Mouse (Mus musculus) adrenal gland, adult 2 months (tissue): ENCODE measurements at regions not wholly inside any gene's neighbourhood (a gene's known extent, or its start where the extent isn't known, plus 50 kb on each side); places are given as distances from the start of the nearest gene placed in this dataset.
A peak's percentile ranks its signal among the peaks of the same experiment; 100 is the strongest.
"Not testable (repeated sequence)": the region's sequence is repeated elsewhere in the genome, so short reads cannot be mapped to it uniquely, and the experiment has no call there.

Experiments
- DNase-seq: peaks from one replicate; pipeline ENCODE4 v3.0.0; 2021

DNA sequence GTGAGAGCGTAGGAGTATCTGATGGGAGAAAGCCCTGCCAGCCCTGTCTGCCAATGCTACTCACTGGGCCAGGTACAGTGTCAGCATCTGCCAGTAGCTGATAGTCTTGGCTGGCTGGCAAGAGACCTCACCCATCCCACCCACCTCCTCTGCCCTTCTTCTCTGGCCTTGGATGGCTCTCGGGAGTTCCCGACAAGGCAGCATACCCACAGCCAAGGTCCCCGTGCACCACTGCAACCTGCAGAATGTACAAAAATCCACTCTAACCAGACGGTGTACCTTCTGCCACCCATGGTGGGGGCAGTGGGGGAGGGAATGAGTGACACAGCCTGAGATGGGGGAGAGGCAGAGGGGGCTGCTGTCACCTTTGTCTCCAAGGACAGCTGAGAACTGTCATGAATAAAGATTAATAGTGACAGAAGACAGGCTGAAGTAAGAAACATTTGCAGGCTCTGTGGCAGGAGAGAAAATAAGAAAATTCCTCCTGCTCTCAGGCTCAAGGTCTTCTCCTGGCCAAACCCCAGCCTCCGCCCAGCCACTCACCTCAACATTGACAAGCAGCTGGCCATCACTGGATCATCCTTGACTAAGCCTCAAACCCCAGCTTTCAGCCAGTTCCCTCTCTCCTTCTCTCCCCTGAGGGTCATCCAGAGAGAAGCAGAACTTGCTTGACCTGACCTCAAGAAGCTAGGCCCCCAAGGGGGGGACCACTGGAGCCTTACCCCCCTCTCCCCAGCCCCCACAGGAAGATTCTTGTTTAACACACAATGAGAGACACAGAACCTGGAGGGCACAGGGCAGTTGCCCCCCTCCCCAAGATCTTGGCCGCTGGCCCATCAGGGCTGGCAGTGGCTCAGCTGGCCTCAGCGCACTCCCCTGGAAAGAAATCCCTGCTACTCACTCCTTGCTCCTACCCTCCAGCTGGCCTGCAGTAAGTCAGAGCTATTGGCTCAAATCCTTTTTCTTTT, 73.7 kb downstream of the Cpn2 start:
- DNase-seq: peak; percentile 77

- no peak for DNase-seq
These were observed 72.5 kb downstream of the Cpn2 start for GRCm38 (mm10) chr16:30194836-30195235.

DNA sequence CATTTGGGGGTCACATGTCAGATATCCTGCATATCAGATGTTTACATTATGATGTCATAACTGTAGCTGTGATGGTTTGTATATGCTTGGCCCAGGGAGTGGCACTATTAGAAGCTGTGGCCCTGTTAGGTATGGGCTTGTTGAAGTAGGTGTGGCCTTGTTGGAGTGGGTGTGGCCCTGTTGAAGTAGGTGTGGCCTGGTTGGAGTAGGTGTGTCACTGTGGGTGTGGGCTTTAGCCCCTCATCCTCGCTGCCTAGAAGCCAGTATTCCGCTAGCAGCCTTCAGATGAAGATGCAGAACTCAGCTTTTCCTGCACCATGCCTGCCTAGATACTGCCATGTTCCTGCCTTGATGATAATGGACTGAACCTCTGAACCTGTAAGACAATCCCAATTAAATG, 71.4 kb downstream of the Cpn2 start:
- not testable (repeated sequence) for DNase-seq

DNA sequence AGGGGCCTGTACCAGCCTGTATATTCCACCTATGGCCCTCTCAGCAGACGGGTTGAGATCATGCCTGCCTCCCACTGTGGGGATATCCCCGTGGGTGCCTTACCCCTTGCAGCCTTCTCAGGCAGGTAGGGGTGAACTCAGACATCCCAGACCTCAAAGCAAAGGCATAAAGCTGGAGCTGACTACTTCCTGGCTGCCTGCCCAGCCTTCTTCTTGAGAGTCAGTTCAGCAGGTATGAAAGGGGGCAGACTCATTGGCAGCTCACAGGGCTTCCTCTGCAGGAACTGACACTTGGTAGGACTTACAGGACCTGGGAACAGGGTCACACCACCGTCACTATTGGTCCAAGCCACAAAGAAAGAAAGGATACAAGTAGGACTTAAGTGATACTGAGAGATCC, 69.9 kb downstream of the Cpn2 start:
- no peak for DNase-seq

DNA sequence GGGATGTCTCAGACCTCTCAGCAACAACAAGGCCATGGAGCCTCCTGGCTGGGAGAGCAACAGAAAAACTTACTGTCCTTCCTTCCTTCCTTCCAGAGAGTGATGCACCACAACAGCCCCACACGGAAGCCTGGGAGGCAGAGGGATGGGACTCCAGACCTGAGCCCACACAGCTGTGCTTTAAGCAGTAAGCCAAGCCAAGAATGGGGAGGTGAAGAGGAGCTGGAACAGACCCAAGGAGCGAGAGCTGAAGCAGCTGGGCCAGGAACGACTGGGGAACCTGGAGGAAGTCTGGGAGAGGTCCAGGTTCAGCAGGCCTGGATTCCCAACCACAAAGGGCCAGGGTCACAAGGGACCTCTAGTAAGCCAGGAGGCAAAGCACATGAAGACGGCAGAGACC, 67.5 kb downstream of the Cpn2 start:
- no peak for DNase-seq

DNA sequence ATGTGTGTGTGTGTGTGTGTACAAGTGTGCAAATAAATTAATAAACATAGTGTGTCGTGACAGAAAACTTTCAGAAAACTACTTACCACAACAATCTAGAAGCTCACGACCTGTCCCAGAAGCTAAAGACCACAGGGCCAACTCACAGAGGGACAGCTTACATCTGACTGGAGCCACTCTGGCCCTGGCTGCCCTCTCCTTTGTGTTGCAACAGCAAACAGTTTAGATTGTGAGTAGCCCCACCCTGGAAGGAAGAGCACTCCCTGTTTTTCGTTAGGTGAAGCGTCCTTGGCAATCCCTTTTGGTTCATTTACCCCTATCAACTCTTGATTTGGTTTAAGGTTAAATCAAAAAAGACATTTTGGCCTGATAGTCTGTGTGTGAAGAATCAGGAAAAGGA, 63.2 kb downstream of the Cpn2 start:
- DNase-seq: peak; percentile 16

GRCm38 (mm10) chr16:30205314-30205815, 61.9 kb downstream of the Cpn2 start:
- no peak for DNase-seq

DNA sequence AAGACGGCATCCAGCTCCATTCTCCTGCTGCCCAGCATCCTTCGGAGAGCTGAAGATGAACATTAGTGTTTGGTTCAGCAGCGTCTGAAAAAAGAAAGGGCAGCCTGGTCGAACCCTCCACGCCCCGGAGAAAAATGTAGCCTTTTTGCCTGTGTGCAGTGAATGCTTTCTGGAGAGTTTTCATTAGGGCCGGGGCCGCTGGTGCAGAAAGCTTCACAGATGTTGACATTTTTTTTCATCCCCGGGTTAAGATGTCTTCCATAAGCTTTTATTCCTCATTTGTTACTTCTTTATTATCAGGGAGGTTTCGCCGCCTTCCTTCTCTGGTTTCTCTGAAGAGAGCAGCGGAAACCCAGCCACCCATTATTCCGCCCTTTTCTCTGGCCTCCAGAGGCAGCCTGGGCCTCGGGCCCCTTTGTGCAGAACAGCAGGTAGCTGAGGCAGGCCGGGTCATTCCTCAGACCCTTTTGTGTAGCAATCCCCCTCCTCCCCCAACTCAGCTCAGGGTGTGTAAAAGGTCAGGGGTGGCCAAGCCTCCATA, 61.4 kb downstream of the Cpn2 start:
- DNase-seq: no peak
